Mouse (Mus musculus): ENCODE measurements around the gene Gas2. TPM values are rescaled to one million over a fixed set of nuclear protein-coding genes. Genes with fewer than 3 reads are reported as not detected.
A peak's percentile ranks its signal among the peaks of the same experiment; 100 is the strongest.

Gas2 gene
- polyA plus RNA-seq, 1 experiment from 2014 or later = 156 TPM

GRCm38 (mm10) chr7:52015180-52015579, 153.4 kb downstream of the Gas2 start:
- H3K9ac ChIP-seq (ENCODE audit: low read depth, low read length) = no peak overlapping the region
- TF ChIP-seq CTCF (IDR thresholded peaks at IDR 0.05; ENCODE audit: low read depth) = no peak
- 82% methylated on average over 1 of the region's 1 CpGs for WGBS
- no peak overlapping the region for H3K27ac ChIP-seq
- H3K4me2 ChIP-seq (ENCODE audit: low read length) = no peak overlapping the region
- H3K4me3 ChIP-seq (replicated peaks; ENCODE audit: low read depth, low read length) = no peak overlapping the region
- ATAC-seq (replicated peaks; ENCODE audit: low FRiP score, low read depth) = no peak
- DNase-seq (ENCODE audit: low spot score) = no peak
- no peaks in the 10 kb centered on the region for H3K9me3 ChIP-seq (replicated peaks; ENCODE audit: low read length)
- no peaks in the 10 kb centered on the region for H3K27me3 ChIP-seq (ENCODE audit: insufficient read depth, low read length)
- H3K36me3 ChIP-seq (ENCODE audit: insufficient read depth, low read length) = no peaks in the 10 kb centered on the region
- no peaks in the 10 kb centered on the region for H3K4me1 ChIP-seq (replicated peaks; ENCODE audit: insufficient read depth, low read length)

DNA sequence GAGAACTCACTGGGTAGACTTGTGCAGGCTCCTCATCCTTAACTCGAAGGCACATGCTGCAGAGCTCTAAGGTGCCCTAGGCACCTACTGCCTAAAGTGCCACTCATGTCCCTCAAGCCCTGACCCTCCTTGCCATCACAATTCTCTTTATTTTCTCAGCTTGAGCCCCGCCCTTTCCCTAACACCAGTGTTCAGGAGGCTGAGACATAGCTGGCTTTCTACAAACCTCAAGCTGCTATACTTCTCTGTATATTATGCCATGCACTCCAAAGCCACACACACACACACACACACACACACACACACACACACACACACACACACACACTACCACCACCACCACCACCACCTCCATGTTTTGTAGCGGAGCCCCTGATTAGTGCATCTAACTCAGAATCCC, 153.8 kb downstream of the Gas2 start, which contains the start of gene 1700015G11Rik:
TSS of gene 1700015G11Rik (minus strand) at position 101 of the 400 bp plus-strand sequence.
- TF ChIP-seq CTCF (IDR thresholded peaks at IDR 0.05; ENCODE audit: low read depth) = no peak
- H3K27me3 ChIP-seq (ENCODE audit: insufficient read depth, low read length) = no peaks in the 10 kb centered on the region
- H3K36me3 ChIP-seq (ENCODE audit: insufficient read depth, low read length) = no peaks in the 10 kb centered on the region
- H3K9me3 ChIP-seq (replicated peaks; ENCODE audit: low read length) = no peaks in the 10 kb centered on the region
- no peak within 1 kb of the TSS for H3K4me2 ChIP-seq (ENCODE audit: low read length)
- no peak within 1 kb of the TSS for H3K9ac ChIP-seq (ENCODE audit: low read depth, low read length)
- H3K4me1 ChIP-seq (replicated peaks; ENCODE audit: insufficient read depth, low read length) = no peaks in the 10 kb centered on the region
- no peak for ATAC-seq (replicated peaks; ENCODE audit: low FRiP score, low read depth)
- H3K4me3 ChIP-seq (replicated peaks; ENCODE audit: low read depth, low read length) = no peak within 1 kb of the TSS
- no peak within 1 kb of the TSS for H3K27ac ChIP-seq
- WGBS = 77% methylated on average over 3 of the region's 3 CpGs
- no peak for DNase-seq (ENCODE audit: low spot score)

GRCm38 (mm10) chr7:52022039-52022438, 160.2 kb downstream of the Gas2 start:
- DNase-seq (ENCODE audit: low spot score) (no peak), ATAC-seq (replicated peaks; ENCODE audit: low FRiP score, low read depth) (no peak)
- no peaks in the 10 kb centered on the region for H3K27me3 ChIP-seq (ENCODE audit: insufficient read depth, low read length)

GRCm38 (mm10) chr7:52024050-52024626, 162.3 kb downstream of the Gas2 start:
- no peak for ATAC-seq (replicated peaks; ENCODE audit: low FRiP score, low read depth)
- DNase-seq (ENCODE audit: low spot score) = no peak
- 94% methylated on average over 5 of the region's 5 CpGs for whole genome bisulfite sequencing
- TF ChIP-seq CTCF (IDR thresholded peaks at IDR 0.05; ENCODE audit: low read depth) = no peak
- no peak overlapping the region for H3K4me2 ChIP-seq (ENCODE audit: low read length)
- no peaks in the 10 kb centered on the region; the same call in 1 of the 2 replicates for H3K9me3 ChIP-seq (replicated peaks; ENCODE audit: low read length)
- no peak overlapping the region for H3K4me3 ChIP-seq (replicated peaks; ENCODE audit: low read depth, low read length)
- H3K4me1 ChIP-seq (replicated peaks; ENCODE audit: insufficient read depth, low read length) = no peaks in the 10 kb centered on the region
- H3K27me3 ChIP-seq (ENCODE audit: insufficient read depth, low read length) = no peaks in the 10 kb centered on the region
- no peak overlapping the region for H3K27ac ChIP-seq
- no peak overlapping the region for H3K9ac ChIP-seq (ENCODE audit: low read depth, low read length)
- no peaks in the 10 kb centered on the region for H3K36me3 ChIP-seq (ENCODE audit: insufficient read depth, low read length)

More at GRCm38 (mm10) chr7:52022039-52022438, 160.2 kb downstream of the Gas2 start:
- 85% methylated on average over 4 of the region's 4 CpGs for WGBS
- no peaks in the 10 kb centered on the region for H3K36me3 ChIP-seq (ENCODE audit: insufficient read depth, low read length)
- H3K9me3 ChIP-seq (replicated peaks; ENCODE audit: low read length) = no peaks in the 10 kb centered on the region; the same call in 1 of the 2 replicates
- H3K4me2 ChIP-seq (ENCODE audit: low read length) = no peak overlapping the region
- no peak overlapping the region for H3K4me3 ChIP-seq (replicated peaks; ENCODE audit: low read depth, low read length)
- no peaks in the 10 kb centered on the region for H3K4me1 ChIP-seq (replicated peaks; ENCODE audit: insufficient read depth, low read length)
- TF ChIP-seq CTCF (IDR thresholded peaks at IDR 0.05; ENCODE audit: low read depth) = no peak
- H3K27ac ChIP-seq = no peak overlapping the region
- no peak overlapping the region for H3K9ac ChIP-seq (ENCODE audit: low read depth, low read length)

DNA sequence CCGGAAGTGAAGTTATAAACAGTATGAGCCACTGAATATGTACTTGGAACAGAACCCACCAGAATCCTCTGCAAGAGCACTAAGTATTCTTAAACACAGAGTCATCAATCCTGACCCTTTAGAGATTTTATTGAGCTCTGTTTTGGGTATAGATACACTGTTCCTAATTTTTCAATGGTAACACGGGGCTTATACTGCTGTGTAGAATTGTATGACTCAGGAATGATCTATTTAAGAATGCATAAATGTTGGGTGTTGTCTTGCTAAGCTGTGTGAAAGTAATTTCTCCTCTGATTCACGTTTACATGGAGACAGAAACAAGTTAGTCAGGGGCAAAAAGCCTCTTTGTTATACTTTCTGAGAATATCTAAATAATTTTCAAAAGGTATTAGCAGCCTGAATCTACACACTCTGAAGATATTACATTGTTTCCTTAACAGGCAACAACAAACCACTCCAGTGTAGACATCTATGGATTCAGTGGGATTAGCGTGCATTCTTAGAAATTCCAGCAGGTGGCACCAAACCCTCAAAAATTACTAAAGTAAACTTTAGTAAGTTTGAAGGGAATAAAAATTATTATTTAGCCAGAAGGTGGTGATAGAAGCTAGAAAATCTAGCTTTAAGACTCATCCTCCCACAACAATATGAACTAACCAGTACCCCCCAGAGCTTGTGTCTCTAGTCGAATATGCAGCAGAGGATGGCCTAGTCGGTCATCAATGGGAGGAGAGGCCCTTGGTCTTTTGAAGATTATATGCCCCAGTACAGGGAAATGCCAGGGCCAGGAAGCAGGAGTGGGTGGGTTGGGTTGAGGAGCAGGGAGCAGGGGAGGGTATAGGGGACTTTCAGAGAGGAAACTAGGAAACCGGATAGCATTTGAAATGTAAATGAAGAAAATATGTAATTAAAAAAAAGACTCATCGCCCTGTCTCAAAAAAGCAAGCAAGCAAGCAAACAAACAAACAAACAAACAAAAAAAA, 176.1 kb downstream of the Gas2 start:
- Histone ChIP-seq H3K27me3 (ENCODE audit: insufficient read depth, low read length) (no peaks in the 10 kb centered on the region), H3K4me3 (replicated peaks; ENCODE audit: low read depth, low read length) (no peak overlapping the region), H3K9me3 (replicated peaks; ENCODE audit: low read length) (no peaks in the 10 kb centered on the region), H3K4me2 (ENCODE audit: low read length) (no peak overlapping the region), H3K27ac (no peak overlapping the region), H3K36me3 (ENCODE audit: insufficient read depth, low read length) (no peaks in the 10 kb centered on the region), H3K9ac (ENCODE audit: low read depth, low read length) (no peak overlapping the region), H3K4me1 (replicated peaks; ENCODE audit: insufficient read depth, low read length) (no peaks in the 10 kb centered on the region)
- DNase-seq (ENCODE audit: low spot score) (peak; percentile 89), ATAC-seq (replicated peaks; ENCODE audit: low FRiP score, low read depth) (no peak)
- TF ChIP-seq CTCF (IDR thresholded peaks at IDR 0.05; ENCODE audit: low read depth) = peak; percentile 88
- WGBS = 42% methylated on average over 8 of the region's 8 CpGs

Other genes starting within 250 kb of the Gas2 start
- gene Slc17a6, start 240.0 kb upstream of the Gas2 start, polyA plus RNA-seq (2015; fragmentation: Nextera tagmentation; extraction: Ambion mirVana) = not detected in 2 replicates
- 10.1 and 12.5 TPM in 2 replicates for gene Fancf, start 252 bp downstream of the Gas2 start, polyA plus RNA-seq (2015; fragmentation: Nextera tagmentation; extraction: Ambion mirVana)
- gene Svip, start 144.0 kb downstream of the Gas2 start, polyA plus RNA-seq (2015; fragmentation: Nextera tagmentation; extraction: Ambion mirVana) = 13.4 and 13.8 TPM in 2 replicates
- not detected in 2 replicates for gene 1700015G11Rik, start 153.7 kb downstream of the Gas2 start, polyA plus RNA-seq (2015; fragmentation: Nextera tagmentation; extraction: Ambion mirVana)

Measured in kidney, postnatal 0 days (tissue).